Mouse (Mus musculus) liver, embryonic 16.5 days (tissue): ENCODE measurements around the gene Phactr2. TPM values are rescaled to one million over a fixed set of nuclear protein-coding genes. Genes with fewer than 3 reads are reported as not detected.
"Not testable (repeated sequence)": the region's sequence is repeated elsewhere in the genome, so short reads cannot be mapped to it uniquely, and the experiment has no call there.

Source experiments
- ATAC-seq: fragments of 200-750 bp; cut with Nextera tagmentation; 2 replicates; pipeline ENCODE4 v1.8.0; 2017; ENCODE audit warnings: low read depth, mild to moderate bottlenecking, moderate number of reproducible peaks, moderate library complexity
- H3K27ac ChIP-seq: fragments of 300-500 bp; sonication (generic); 2 replicates; pipeline ENCODE4 v1.5.1; 2014; ENCODE audit warnings: mild to moderate bottlenecking, low read length
- H3K27me3 ChIP-seq: fragments of 300-500 bp; sonication (generic); 2 replicates; pipeline ENCODE4 v1.6.1; 2014; ENCODE audit warnings: low read depth, low read length, mixed read lengths; ENCODE audit not compliant: control insufficient read depth, insufficient read depth
- H3K36me3 ChIP-seq: fragments of 300-500 bp; sonication (generic); 2 replicates; pipeline ENCODE4 v1.6.1; 2014; ENCODE audit warnings: mild to moderate bottlenecking; ENCODE audit not compliant: control insufficient read depth, insufficient read depth
- H3K4me1 ChIP-seq: fragments of 300-500 bp; sonication (generic); 2 replicates; pipeline ENCODE4 v1.6.1; 2014; ENCODE audit warnings: low read depth, low read length, mixed read lengths; ENCODE audit not compliant: control insufficient read depth
- H3K4me2 ChIP-seq: fragments of 300-500 bp; sonication (generic); 2 replicates; pipeline ENCODE4 v1.6.1; 2014; ENCODE audit warnings: low read depth, low read length, mixed read lengths
- H3K4me3 ChIP-seq: fragments of 300-500 bp; sonication (generic); 2 replicates; pipeline ENCODE4 v1.5.1; 2014; ENCODE audit warnings: low read depth, mild to moderate bottlenecking, low read length
- H3K9ac ChIP-seq: fragments of 300-500 bp; sonication (generic); 2 replicates; pipeline ENCODE4 v1.6.1; 2014; ENCODE audit warnings: low read depth, low read length
- H3K9me3 ChIP-seq: fragments of 300-500 bp; sonication (generic); replicated peaks from 2 replicates; pipeline ENCODE4 v1.6.1; 2016; ENCODE audit warnings: low read length; ENCODE audit not compliant: control insufficient read depth
- WGBS: fragments of 180-500 bp; shearing (Covaris S2); extraction: QIAGEN DNeasy Blood & Tissue Kit; methylation state at CpG from one replicate; pipeline ENCODE4 v1.1.7; 2014; ENCODE audit not compliant: insufficient replicate concordance; 5-methylcytosine and 5-hydroxymethylcytosine counted together
- polyA plus RNA-seq: library from polyadenylated mRNA; unstranded; fragments of >200 nt; fragmentation: Nextera tagmentation; extraction: Ambion mirVana; gene quantifications from 2 replicates; pipeline ENCODE4 v1.2.1, GENCODE M21; 2015

Phactr2 gene
- polyA plus RNA-seq, 1 experiment from 2014 or later, result 3.4 TPM

- no peaks in the 10 kb centered on the region for H3K27me3 ChIP-seq
- H3K9me3 ChIP-seq, result no peaks in the 10 kb centered on the region
- no peak overlapping the region for H3K9ac ChIP-seq
- H3K4me2 ChIP-seq, result no peak overlapping the region
- no peaks in the 10 kb centered on the region for H3K36me3 ChIP-seq
- ATAC-seq, result no peak
- H3K27ac ChIP-seq, result no peak overlapping the region
- H3K4me3 ChIP-seq, result no peak overlapping the region
- no peaks in the 10 kb centered on the region for H3K4me1 ChIP-seq
- 73% methylated on average over 9 of the region's 9 CpGs for WGBS
Observed at GRCm38 (mm10) chr10:13493978-13494686, 19.9 kb upstream of the Phactr2 start.

DNA sequence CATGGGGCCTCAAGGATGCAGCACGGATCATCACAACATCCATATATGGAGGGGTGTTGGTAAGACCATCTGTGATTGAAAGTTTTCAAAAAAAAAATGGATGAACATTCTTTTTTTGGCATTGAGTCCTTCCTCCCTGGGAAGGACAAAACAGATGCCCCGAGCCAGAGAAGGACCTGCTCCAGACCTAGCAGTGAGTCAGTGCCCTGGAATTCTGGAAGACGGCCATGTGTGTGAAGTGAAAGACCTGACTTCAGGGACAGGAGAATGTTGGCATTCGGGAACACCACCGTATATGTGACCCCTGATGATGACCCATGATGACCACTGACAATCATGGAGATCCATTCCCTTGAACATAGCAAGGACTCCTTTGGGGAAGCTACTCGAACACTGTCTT lies 15.5 kb upstream of the Phactr2 start:
- no peaks in the 10 kb centered on the region for H3K36me3 ChIP-seq
- H3K27me3 ChIP-seq, result no peaks in the 10 kb centered on the region
- no peaks in the 10 kb centered on the region for H3K4me1 ChIP-seq
- no peak overlapping the region for H3K9ac ChIP-seq
- no peak for ATAC-seq
- no peak overlapping the region for H3K4me2 ChIP-seq
- H3K27ac ChIP-seq, result no peak overlapping the region
- no peak overlapping the region for H3K4me3 ChIP-seq
- no peaks in the 10 kb centered on the region for H3K9me3 ChIP-seq
- 64% methylated on average over 6 of the region's 6 CpGs for WGBS

GRCm38 (mm10) chr10:13485958-13486357 lies 11.7 kb upstream of the Phactr2 start:
- no peaks in the 10 kb centered on the region for H3K9me3 ChIP-seq
- H3K4me3 ChIP-seq, result no peak overlapping the region
- H3K4me1 ChIP-seq, result no peaks in the 10 kb centered on the region
- no peaks in the 10 kb centered on the region for H3K27me3 ChIP-seq
- H3K36me3 ChIP-seq, result no peaks in the 10 kb centered on the region
- 61% methylated on average over 4 of the region's 4 CpGs for WGBS
- ATAC-seq, result no peak
- H3K9ac ChIP-seq, result no peak overlapping the region
- no peak overlapping the region for H3K27ac ChIP-seq
- no peak overlapping the region for H3K4me2 ChIP-seq

DNA sequence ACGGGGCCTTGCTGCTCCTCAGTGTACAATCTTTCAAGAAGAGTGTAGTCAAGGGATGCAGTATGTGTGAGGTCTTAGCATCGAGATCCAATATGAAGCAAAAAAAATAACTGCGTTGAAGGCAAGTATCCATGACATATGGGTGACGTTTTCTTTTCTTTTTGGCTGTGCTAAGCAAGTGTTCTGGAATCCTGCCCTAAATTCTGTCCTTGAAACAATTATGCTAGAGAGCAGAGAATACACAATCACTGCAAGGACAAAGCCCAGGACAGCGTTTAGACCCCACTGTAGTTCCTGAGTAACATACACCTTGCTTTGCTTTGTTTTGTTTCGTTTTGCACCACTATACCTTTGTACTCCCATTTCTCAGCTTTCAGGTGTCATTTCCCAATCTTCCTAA lies 5.1 kb upstream of the Phactr2 start:
- H3K27ac ChIP-seq, result no peak overlapping the region
- H3K27me3 ChIP-seq, result peaks cover 13% of the 10 kb centered on the region
- no peak overlapping the region for H3K4me3 ChIP-seq
- no peak overlapping the region for H3K4me2 ChIP-seq
- H3K36me3 ChIP-seq, result no peaks in the 10 kb centered on the region
- H3K4me1 ChIP-seq, result no peaks in the 10 kb centered on the region; the same call in 1 of the 2 replicates
- H3K9ac ChIP-seq, result no peak overlapping the region
- H3K9me3 ChIP-seq, result no peaks in the 10 kb centered on the region
- no peak for ATAC-seq
- 58% methylated on average over 6 of the region's 6 CpGs for WGBS

GRCm38 (mm10) chr10:13475121-13475520 lies 909 bp upstream of the Phactr2 start:
- no peaks in the 10 kb centered on the region for H3K36me3 ChIP-seq
- H3K9me3 ChIP-seq, result no peaks in the 10 kb centered on the region
- peaks cover 35% of the 10 kb centered on the region for H3K27me3 ChIP-seq
- H3K9ac ChIP-seq, result no peak overlapping the region
- no peaks in the 10 kb centered on the region; the same call in 1 of the 2 replicates for H3K4me1 ChIP-seq
- peak overlapping the region; percentile 74 for H3K4me2 ChIP-seq
- no peak overlapping the region for H3K27ac ChIP-seq
- WGBS, result 26% methylated on average over 7 of the region's 7 CpGs
- H3K4me3 ChIP-seq, result no peak overlapping the region
- ATAC-seq, result no peak

DNA sequence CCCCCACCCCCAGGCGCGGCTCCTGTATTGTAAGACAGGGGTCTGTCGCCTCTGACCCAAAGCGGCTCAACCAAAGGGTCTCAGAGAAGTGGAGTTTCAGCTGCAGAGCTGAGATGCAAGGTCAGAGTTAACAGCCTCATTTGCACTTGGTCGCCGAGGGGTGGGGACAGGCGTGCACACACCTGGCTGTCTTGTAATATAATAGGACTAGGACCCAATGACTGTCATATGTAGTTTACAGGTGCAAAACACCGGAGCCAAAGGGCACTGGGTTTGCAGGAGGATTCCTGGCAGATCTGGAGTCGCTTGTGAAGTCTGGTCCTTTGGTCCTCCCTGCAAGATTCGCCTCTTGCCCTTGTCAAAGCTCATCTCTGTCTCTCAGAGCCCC lies 350 bp upstream of the Phactr2 start:
- whole genome bisulfite sequencing, result 3% methylated on average over 10 of the region's 10 CpGs

DNA sequence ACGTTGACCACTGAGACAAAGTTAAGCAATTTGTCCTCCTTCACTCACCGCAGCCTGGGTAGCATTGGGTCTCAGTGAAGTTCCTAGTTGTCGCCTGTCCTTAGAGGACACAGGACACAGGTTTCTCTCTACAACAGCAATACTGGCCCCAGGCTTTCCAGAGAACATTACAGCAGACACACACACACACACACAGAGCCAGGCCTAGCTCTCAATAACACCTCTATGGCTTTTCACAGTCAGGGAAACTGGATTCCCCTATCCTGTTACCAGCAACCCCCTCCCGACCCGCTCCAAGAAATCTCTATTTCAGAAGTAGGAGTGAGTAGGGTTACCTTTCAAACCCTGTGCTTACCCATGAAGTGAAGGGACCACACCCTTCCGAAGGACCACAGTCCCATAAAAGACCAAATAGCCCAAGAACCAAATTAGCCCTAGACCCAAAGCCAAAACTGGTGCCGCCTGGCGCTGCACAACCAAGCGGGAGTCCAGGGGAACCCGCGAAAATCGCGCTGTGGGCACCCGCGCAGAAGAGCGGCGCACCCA lies 852 bp downstream of the Phactr2 start:
- H3K9me3 ChIP-seq, result no peaks in the 10 kb centered on the region
- H3K4me3 ChIP-seq, result peak overlapping the region; percentile 63
- peak overlapping the region; percentile 74 for H3K4me2 ChIP-seq
- H3K9ac ChIP-seq, result peak overlapping the region; percentile 47; the same call in 1 of the 2 replicates
- H3K27me3 ChIP-seq, result peaks cover 35% of the 10 kb centered on the region
- no peak overlapping the region for H3K27ac ChIP-seq
- H3K36me3 ChIP-seq, result no peaks in the 10 kb centered on the region
- 15% methylated on average over 17 of the region's 17 CpGs for WGBS
- ATAC-seq, result no peak
- H3K4me1 ChIP-seq, result no peaks in the 10 kb centered on the region; the same call in 1 of the 2 replicates

More for the DNA sequence above, 350 bp upstream of the Phactr2 start:
- Histone ChIP-seq H3K27ac (no peak overlapping the region), H3K36me3 (no peaks in the 10 kb centered on the region), H3K9ac (peak overlapping the region; percentile 47), H3K4me2 (peak overlapping the region; percentile 74), H3K27me3 (peaks cover 35% of the 10 kb centered on the region), H3K4me3 (peak overlapping the region; percentile 63), H3K9me3 (no peaks in the 10 kb centered on the region), H3K4me1 (no peaks in the 10 kb centered on the region; the same call in 1 of the 2 replicates)
- ATAC-seq, result no peak

DNA sequence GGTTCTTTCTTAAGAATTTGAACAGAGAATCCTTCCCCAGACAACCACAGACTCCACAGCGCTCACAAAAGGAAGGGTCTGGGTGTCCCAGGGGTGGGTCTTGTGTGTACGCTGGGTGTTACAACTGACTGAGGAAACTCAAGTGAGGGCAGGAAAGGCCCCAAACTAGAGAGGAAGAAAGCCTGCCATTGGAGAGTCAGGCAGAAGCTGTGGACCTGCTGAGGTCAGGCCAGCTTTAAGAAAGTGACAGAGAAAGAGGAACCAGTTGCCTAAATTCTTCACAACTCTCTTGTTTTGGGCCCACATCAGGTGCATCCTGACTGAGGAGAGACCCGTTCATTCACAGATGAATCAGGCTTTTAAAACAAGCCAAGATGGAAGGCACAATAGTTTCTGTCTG lies 4.0 kb downstream of the Phactr2 start:
- H3K27ac ChIP-seq, result peak overlapping the region; percentile 30; the same call in 1 of the 2 replicates
- no peaks in the 10 kb centered on the region for H3K9me3 ChIP-seq
- 37% methylated on average over 3 of the region's 3 CpGs for WGBS
- no peak overlapping the region for H3K4me2 ChIP-seq
- no peaks in the 10 kb centered on the region for H3K36me3 ChIP-seq
- no peak overlapping the region for H3K9ac ChIP-seq
- H3K27me3 ChIP-seq, result peaks cover 31% of the 10 kb centered on the region
- H3K4me1 ChIP-seq, result no peaks in the 10 kb centered on the region; the same call in 1 of the 2 replicates
- ATAC-seq, result peak; percentile 39; the same call in 1 of the 2 replicates
- no peak overlapping the region for H3K4me3 ChIP-seq

- H3K27ac ChIP-seq, ATAC-seq, H3K4me3 ChIP-seq, H3K27me3 ChIP-seq, H3K4me1 ChIP-seq, H3K4me2 ChIP-seq, H3K9me3 ChIP-seq, H3K9ac ChIP-seq, H3K36me3 ChIP-seq: not testable (repeated sequence)
- 58% methylated on average over 6 of the region's 6 CpGs for WGBS
Observed at GRCm38 (mm10) chr10:13468025-13468529, 6.1 kb downstream of the Phactr2 start.
